Mouse (Mus musculus) heart, embryonic 14.5 days (tissue): ENCODE measurements around the gene Ctrc. TPM values are rescaled to one million over a fixed set of nuclear protein-coding genes. Genes with fewer than 3 reads are reported as not detected.

ENCODE experiments used
- ATAC-seq: fragments of 200-750 bp; cut with Nextera tagmentation; 2 replicates; pipeline ENCODE4 v1.8.0; 2017; ENCODE audit warnings: low read depth, moderate TSS enrichment; ENCODE audit not compliant: insufficient number of reproducible peaks, insufficient read depth, low FRiP score
- H3K27ac ChIP-seq, 2 experiments: fragments of 200-500 bp in 1 of 2; fragments of 300-500 bp in 1 of 2; sonication (generic) in 1 of 2; replicated peaks in 1 of 2; 2 replicates each; pipeline ENCODE4 v1.5.1; 2012 to 2014; ENCODE audit warnings: low read depth in 2 of 2, low read length in 2 of 2, control low read depth in 1 of 2, mild to moderate bottlenecking in 1 of 2, mixed read lengths in 1 of 2; ENCODE audit not compliant: control insufficient read depth in 1 of 2, insufficient read depth in 1 of 2
- H3K27me3 ChIP-seq: fragments of 300-500 bp; sonication (generic); 2 replicates; pipeline ENCODE4 v1.6.1; 2014; ENCODE audit warnings: mild to moderate bottlenecking, low read length, control low read depth; ENCODE audit not compliant: control insufficient read depth, insufficient read depth
- H3K36me3 ChIP-seq: fragments of 300-500 bp; sonication (generic); 2 replicates; pipeline ENCODE4 v1.6.1; 2014; ENCODE audit warnings: mild to moderate bottlenecking, control low read depth, low read length, mixed read lengths; ENCODE audit not compliant: control insufficient read depth, insufficient read depth
- H3K4me1 ChIP-seq, 2 experiments: fragments of 200-500 bp in 1 of 2; fragments of 300-500 bp in 1 of 2; sonication (generic) in 1 of 2; 2 replicates each; pipeline ENCODE4 v1.6.1; 2012 to 2014; ENCODE audit warnings: low read length in 2 of 2, control low read depth in 1 of 2, mixed read lengths in 1 of 2; ENCODE audit not compliant: control insufficient read depth in 2 of 2, insufficient read depth in 2 of 2
- H3K4me2 ChIP-seq: fragments of 300-500 bp; sonication (generic); 2 replicates; pipeline ENCODE4 v1.6.1; 2014; ENCODE audit warnings: mild to moderate bottlenecking, low read length
- H3K4me3 ChIP-seq, 2 experiments: fragments of 200-500 bp in 1 of 2; fragments of 300-500 bp in 1 of 2; sonication (generic) in 1 of 2; 2 replicates each; pipeline ENCODE4 v1.5.1; 2012 to 2014; ENCODE audit warnings: low read length in 2 of 2, mild to moderate bottlenecking in 2 of 2, control low read depth in 1 of 2, low read depth in 1 of 2, moderate library complexity in 1 of 2; ENCODE audit not compliant: control insufficient read depth in 1 of 2, insufficient read depth in 1 of 2
- H3K9ac ChIP-seq: fragments of 300-500 bp; sonication (generic); 2 replicates; pipeline ENCODE4 v1.6.1; 2014; ENCODE audit warnings: mild to moderate bottlenecking, low read length
- H3K9me3 ChIP-seq: fragments of 300-500 bp; sonication (generic); 2 replicates; pipeline ENCODE4 v1.6.1; 2016; ENCODE audit warnings: low read length, control low read depth; ENCODE audit not compliant: control insufficient read depth
- WGBS: fragments of 180-500 bp; shearing (Covaris S2); extraction: QIAGEN DNeasy Blood & Tissue Kit; methylation state at CpG from one replicate; pipeline ENCODE4 v1.1.7; 2014; 5-methylcytosine and 5-hydroxymethylcytosine counted together
- polyA plus RNA-seq: library from polyadenylated mRNA; unstranded; fragments of >200 nt; fragmentation: Nextera tagmentation; extraction: Ambion mirVana; gene quantifications from 2 replicates; pipeline ENCODE4 v1.2.1, GENCODE M21; 2014

Gene Ctrc
- polyA plus RNA-seq, 1 experiment from 2014 or later: not detected

- peak within 1 kb of the TSS; percentile 63 to 86 for H3K4me3 ChIP-seq
- H3K27me3 ChIP-seq: no peaks in the 10 kb centered on the region
- H3K4me1 ChIP-seq: peaks cover 8 to 18% of the 10 kb centered on the region in 2 experiments
- no peaks in the 10 kb centered on the region for H3K9me3 ChIP-seq
- WGBS: under 1% methylated on average over 68 of the region's 80 CpGs
- H3K4me2 ChIP-seq: peak within 1 kb of the TSS; percentile 74
- peak; percentile 88 for ATAC-seq
- H3K36me3 ChIP-seq: peaks cover 17% of the 10 kb centered on the region
- peak within 1 kb of the TSS; percentile 77 for H3K9ac ChIP-seq
- peak within 1 kb of the TSS; percentile 93 to 94 for H3K27ac ChIP-seq
These were observed 52.6 kb downstream of the Ctrc start, which contains the start of gene Casp9 for GRCm38 (mm10) chr4:141793282-141794151. Gene Casp9 (plus strand): TSS chr4:141793612.

- no peak for ATAC-seq
- Histone ChIP-seq H3K4me3 (peak overlapping the region; percentile 63 to 86), H3K27ac (peak overlapping the region; percentile 76 to 93), H3K36me3 (peaks cover 23% of the 10 kb centered on the region), H3K9ac (peak overlapping the region; percentile 36), H3K4me2 (peak overlapping the region; percentile 74), H3K27me3 (no peaks in the 10 kb centered on the region), H3K9me3 (no peaks in the 10 kb centered on the region), H3K4me1 (peaks cover 8 to 18% of the 10 kb centered on the region in 2 experiments)
- WGBS: 13% methylated on average over 10 of the region's 10 CpGs
These were observed 53.4 kb downstream of the Ctrc start for GRCm38 (mm10) chr4:141792554-141793281.

GRCm38 (mm10) chr4:141791951-141792350 is 54.2 kb downstream of the Ctrc start:
- Histone ChIP-seq H3K4me3 (no peak overlapping the region), H3K4me1 (peaks cover 8 to 18% of the 10 kb centered on the region in 2 experiments), H3K4me2 (no peak overlapping the region), H3K27me3 (no peaks in the 10 kb centered on the region), H3K9me3 (no peaks in the 10 kb centered on the region), H3K36me3 (peaks cover 23% of the 10 kb centered on the region), H3K9ac (no peak overlapping the region), H3K27ac (no peak overlapping the region)
- no peak for ATAC-seq
- WGBS: 88% methylated on average over 8 of the region's 8 CpGs

GRCm38 (mm10) chr4:141791486-141791885 is 54.7 kb downstream of the Ctrc start:
- peak overlapping the region; percentile 76; the same call in 1 of the 2 replicates for H3K4me2 ChIP-seq
- H3K4me3 ChIP-seq: no peak overlapping the region
- ATAC-seq: no peak
- H3K9me3 ChIP-seq: no peaks in the 10 kb centered on the region
- peaks cover 8 to 18% of the 10 kb centered on the region in 2 experiments for H3K4me1 ChIP-seq
- H3K9ac ChIP-seq: no peak overlapping the region
- no peaks in the 10 kb centered on the region for H3K27me3 ChIP-seq
- peaks cover 22% of the 10 kb centered on the region for H3K36me3 ChIP-seq
- 89% methylated on average over 7 of the region's 7 CpGs for WGBS
- H3K27ac ChIP-seq: no peak overlapping the region

- WGBS: under 1% methylated on average over 35 of the region's 42 CpGs
- H3K36me3 ChIP-seq: peaks cover 29% of the 10 kb centered on the region
- peak; percentile 84 for ATAC-seq
These were observed 55.6 kb downstream of the Ctrc start, which contains the start of gene Dnajc16 for GRCm38 (mm10) chr4:141790524-141790990. Gene Dnajc16 (minus strand): TSS chr4:141790931.

GRCm38 (mm10) chr4:141789564-141790218 is 56.5 kb downstream of the Ctrc start:
- H3K36me3 ChIP-seq: peaks cover 38% of the 10 kb centered on the region
- no peak for ATAC-seq
- H3K27ac ChIP-seq: peak overlapping the region; percentile 46 to 78; a peak in 2 of 4 replicates
- peak overlapping the region; percentile 76 for H3K4me2 ChIP-seq
- peak overlapping the region; percentile 95 for H3K9ac ChIP-seq
- WGBS: 37% methylated on average over 3 of the region's 3 CpGs
- no peaks in the 10 kb centered on the region for H3K9me3 ChIP-seq
- peak overlapping the region; percentile 80 to 98 for H3K4me3 ChIP-seq
- peaks cover 6 to 12% of the 10 kb centered on the region in 2 experiments for H3K4me1 ChIP-seq
- H3K27me3 ChIP-seq: no peaks in the 10 kb centered on the region

More at GRCm38 (mm10) chr4:141790524-141790990, 55.6 kb downstream of the Ctrc start, which contains the start of gene Dnajc16:
- Histone ChIP-seq H3K4me2 (peak within 1 kb of the TSS; percentile 76), H3K27me3 (no peaks in the 10 kb centered on the region), H3K27ac (peak within 1 kb of the TSS; percentile 46 to 78; a peak in 3 of 4 replicates), H3K4me3 (peak within 1 kb of the TSS; percentile 80 to 98), H3K4me1 (peaks cover 8 to 18% of the 10 kb centered on the region in 2 experiments), H3K9ac (peak within 1 kb of the TSS; percentile 95), H3K9me3 (no peaks in the 10 kb centered on the region)

GRCm38 (mm10) chr4:141787462-141787861 is 58.7 kb downstream of the Ctrc start:
- Histone ChIP-seq H3K4me3 (no peak overlapping the region), H3K4me2 (no peak overlapping the region), H3K9me3 (no peaks in the 10 kb centered on the region), H3K4me1 (peaks cover 6 to 11% of the 10 kb centered on the region in 2 experiments), H3K27me3 (no peaks in the 10 kb centered on the region), H3K9ac (no peak overlapping the region), H3K27ac (no peak overlapping the region), H3K36me3 (peaks cover 60% of the 10 kb centered on the region)
- 90% methylated on average over 7 of the region's 7 CpGs for WGBS
- no peak for ATAC-seq
